Mouse (Mus musculus) brain, embryonic 14.5 days (tissue): ENCODE data around the gene Tgfbr3.

Experiments
- CTCF ChIP-seq: fragments of 200-500 bp; IDR thresholded peaks from 2 replicates; pipeline ENCODE4 v1.5.1; 2012; ENCODE audit warnings: inconsistent platforms, mild to moderate bottlenecking, moderate library complexity, borderline replicate concordance; ENCODE audit not compliant: insufficient read depth, insufficient read length; ENCODE audit errors: extremely low read depth
- POLR2A ChIP-seq: fragments of 200-500 bp; IDR thresholded peaks from 2 replicates; pipeline ENCODE4 v1.6.1; 2012; ENCODE audit warnings: mild to moderate bottlenecking, inconsistent platforms, borderline replicate concordance; ENCODE audit not compliant: poor library complexity, insufficient read depth, insufficient read length, severe bottlenecking; ENCODE audit errors: extremely low read depth

DNA sequence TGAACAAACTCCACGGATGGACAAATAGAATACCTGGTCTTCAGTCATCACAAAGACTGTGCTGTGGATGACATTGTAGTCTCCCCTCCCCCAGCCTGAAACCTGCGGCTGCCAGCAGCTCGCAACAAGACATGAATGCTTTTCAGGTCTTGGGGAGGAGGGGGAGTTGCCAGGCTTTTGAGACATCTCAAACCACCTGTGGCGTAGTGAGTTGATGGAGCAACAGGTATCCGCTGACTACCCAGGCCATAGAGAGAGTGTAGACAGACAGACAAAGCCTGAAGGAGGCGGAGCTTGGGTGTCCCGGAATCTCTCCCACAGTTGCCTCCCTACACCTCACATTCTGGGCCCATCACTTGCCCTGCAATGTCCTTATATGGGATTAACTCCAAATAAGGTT is 117.6 kb downstream of the Tgfbr3 start:
- no peak for TF ChIP-seq POLR2A
- TF ChIP-seq CTCF, result no peak
